Mouse (Mus musculus): ENCODE data around the gene Phactr2. TPM values are rescaled to one million over a fixed set of nuclear protein-coding genes. Genes with fewer than 3 reads are reported as not detected.
"Not testable (repeated sequence)": the region's sequence is repeated elsewhere in the genome, so short reads cannot be mapped to it uniquely, and the experiment has no call there.

Phactr2 gene
- polyA plus RNA-seq, 1 experiment from 2014 or later: 7.0 TPM

- Histone ChIP-seq H3K9me3 (replicated peaks; ENCODE audit: control insufficient read depth, low read length, poor library complexity, severe bottlenecking) (no peaks in the 10 kb centered on the region), H3K4me1 (ENCODE audit: control insufficient read depth, insufficient read depth, low read length) (no peaks in the 10 kb centered on the region), H3K4me2 (ENCODE audit: low read length) (no peak overlapping the region), H3K9ac (ENCODE audit: low read depth, low read length) (no peak overlapping the region), H3K27me3 (ENCODE audit: control insufficient read depth, insufficient read depth, low read depth, low read length) (no peaks in the 10 kb centered on the region), H3K27ac (ENCODE audit: low read length) (no peak overlapping the region), H3K4me3 (ENCODE audit: low read depth, low read length) (no peak overlapping the region), H3K36me3 (ENCODE audit: control insufficient read depth, insufficient read depth, low read length) (no peaks in the 10 kb centered on the region)
- no peak for ATAC-seq
- WGBS: 90% methylated on average over 9 of the region's 9 CpGs
Measured at GRCm38 (mm10) chr10:13493978-13494686, 19.9 kb upstream of the Phactr2 start.

DNA sequence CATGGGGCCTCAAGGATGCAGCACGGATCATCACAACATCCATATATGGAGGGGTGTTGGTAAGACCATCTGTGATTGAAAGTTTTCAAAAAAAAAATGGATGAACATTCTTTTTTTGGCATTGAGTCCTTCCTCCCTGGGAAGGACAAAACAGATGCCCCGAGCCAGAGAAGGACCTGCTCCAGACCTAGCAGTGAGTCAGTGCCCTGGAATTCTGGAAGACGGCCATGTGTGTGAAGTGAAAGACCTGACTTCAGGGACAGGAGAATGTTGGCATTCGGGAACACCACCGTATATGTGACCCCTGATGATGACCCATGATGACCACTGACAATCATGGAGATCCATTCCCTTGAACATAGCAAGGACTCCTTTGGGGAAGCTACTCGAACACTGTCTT, 15.5 kb upstream of the Phactr2 start:
- H3K4me3 ChIP-seq (ENCODE audit: low read depth, low read length): no peak overlapping the region
- no peaks in the 10 kb centered on the region for H3K9me3 ChIP-seq (replicated peaks; ENCODE audit: control insufficient read depth, low read length, poor library complexity, severe bottlenecking)
- no peak for ATAC-seq
- no peaks in the 10 kb centered on the region for H3K27me3 ChIP-seq (ENCODE audit: control insufficient read depth, insufficient read depth, low read depth, low read length)
- no peaks in the 10 kb centered on the region for H3K4me1 ChIP-seq (ENCODE audit: control insufficient read depth, insufficient read depth, low read length)
- no peaks in the 10 kb centered on the region for H3K36me3 ChIP-seq (ENCODE audit: control insufficient read depth, insufficient read depth, low read length)
- 94% methylated on average over 6 of the region's 6 CpGs for WGBS
- H3K9ac ChIP-seq (ENCODE audit: low read depth, low read length): no peak overlapping the region
- H3K4me2 ChIP-seq (ENCODE audit: low read length): no peak overlapping the region
- no peak overlapping the region for H3K27ac ChIP-seq (ENCODE audit: low read length)

GRCm38 (mm10) chr10:13485958-13486357, 11.7 kb upstream of the Phactr2 start:
- H3K4me3 ChIP-seq (ENCODE audit: low read depth, low read length): no peak overlapping the region
- no peaks in the 10 kb centered on the region for H3K27me3 ChIP-seq (ENCODE audit: control insufficient read depth, insufficient read depth, low read depth, low read length)
- no peak overlapping the region for H3K9ac ChIP-seq (ENCODE audit: low read depth, low read length)
- 49% methylated on average over 4 of the region's 4 CpGs for WGBS
- no peak overlapping the region for H3K27ac ChIP-seq (ENCODE audit: low read length)
- no peak for ATAC-seq
- H3K4me1 ChIP-seq (ENCODE audit: control insufficient read depth, insufficient read depth, low read length): peaks cover 6% of the 10 kb centered on the region; the same call in 1 of the 2 replicates
- no peak overlapping the region for H3K4me2 ChIP-seq (ENCODE audit: low read length)
- H3K36me3 ChIP-seq (ENCODE audit: control insufficient read depth, insufficient read depth, low read length): no peaks in the 10 kb centered on the region
- no peaks in the 10 kb centered on the region for H3K9me3 ChIP-seq (replicated peaks; ENCODE audit: control insufficient read depth, low read length, poor library complexity, severe bottlenecking)

- Histone ChIP-seq H3K36me3 (ENCODE audit: control insufficient read depth, insufficient read depth, low read length) (no peaks in the 10 kb centered on the region), H3K4me1 (ENCODE audit: control insufficient read depth, insufficient read depth, low read length) (peaks cover 6% of the 10 kb centered on the region; the same call in 1 of the 2 replicates), H3K27ac (ENCODE audit: low read length) (no peak overlapping the region), H3K27me3 (ENCODE audit: control insufficient read depth, insufficient read depth, low read depth, low read length) (peaks cover 3% of the 10 kb centered on the region), H3K4me2 (ENCODE audit: low read length) (no peak overlapping the region), H3K9me3 (replicated peaks; ENCODE audit: control insufficient read depth, low read length, poor library complexity, severe bottlenecking) (no peaks in the 10 kb centered on the region), H3K9ac (ENCODE audit: low read depth, low read length) (no peak overlapping the region), H3K4me3 (ENCODE audit: low read depth, low read length) (no peak overlapping the region)
- WGBS: 83% methylated on average over 6 of the region's 6 CpGs
- no peak for ATAC-seq
Measured at GRCm38 (mm10) chr10:13479341-13479740, 5.1 kb upstream of the Phactr2 start.

GRCm38 (mm10) chr10:13475121-13475520, 909 bp upstream of the Phactr2 start:
- no peaks in the 10 kb centered on the region for H3K9me3 ChIP-seq (replicated peaks; ENCODE audit: control insufficient read depth, low read length, poor library complexity, severe bottlenecking)
- H3K36me3 ChIP-seq (ENCODE audit: control insufficient read depth, insufficient read depth, low read length): no peaks in the 10 kb centered on the region
- H3K9ac ChIP-seq (ENCODE audit: low read depth, low read length): no peak overlapping the region
- H3K4me1 ChIP-seq (ENCODE audit: control insufficient read depth, insufficient read depth, low read length): no peaks in the 10 kb centered on the region
- H3K27ac ChIP-seq (ENCODE audit: low read length): no peak overlapping the region
- H3K4me2 ChIP-seq (ENCODE audit: low read length): no peak overlapping the region
- H3K27me3 ChIP-seq (ENCODE audit: control insufficient read depth, insufficient read depth, low read depth, low read length): peaks cover 7% of the 10 kb centered on the region
- ATAC-seq: no peak
- no peak overlapping the region for H3K4me3 ChIP-seq (ENCODE audit: low read depth, low read length)
- WGBS: 39% methylated on average over 7 of the region's 7 CpGs

- no peaks in the 10 kb centered on the region for H3K9me3 ChIP-seq (replicated peaks; ENCODE audit: control insufficient read depth, low read length, poor library complexity, severe bottlenecking)
- peak; percentile 46 for ATAC-seq
Measured at GRCm38 (mm10) chr10:13474568-13474955, 350 bp upstream of the Phactr2 start.

DNA sequence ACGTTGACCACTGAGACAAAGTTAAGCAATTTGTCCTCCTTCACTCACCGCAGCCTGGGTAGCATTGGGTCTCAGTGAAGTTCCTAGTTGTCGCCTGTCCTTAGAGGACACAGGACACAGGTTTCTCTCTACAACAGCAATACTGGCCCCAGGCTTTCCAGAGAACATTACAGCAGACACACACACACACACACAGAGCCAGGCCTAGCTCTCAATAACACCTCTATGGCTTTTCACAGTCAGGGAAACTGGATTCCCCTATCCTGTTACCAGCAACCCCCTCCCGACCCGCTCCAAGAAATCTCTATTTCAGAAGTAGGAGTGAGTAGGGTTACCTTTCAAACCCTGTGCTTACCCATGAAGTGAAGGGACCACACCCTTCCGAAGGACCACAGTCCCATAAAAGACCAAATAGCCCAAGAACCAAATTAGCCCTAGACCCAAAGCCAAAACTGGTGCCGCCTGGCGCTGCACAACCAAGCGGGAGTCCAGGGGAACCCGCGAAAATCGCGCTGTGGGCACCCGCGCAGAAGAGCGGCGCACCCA, 852 bp downstream of the Phactr2 start:
- Histone ChIP-seq H3K9ac (ENCODE audit: low read depth, low read length) (peak overlapping the region; percentile 75), H3K4me2 (ENCODE audit: low read length) (peak overlapping the region; percentile 96), H3K4me3 (ENCODE audit: low read depth, low read length) (peak overlapping the region; percentile 72), H3K36me3 (ENCODE audit: control insufficient read depth, insufficient read depth, low read length) (no peaks in the 10 kb centered on the region), H3K27me3 (ENCODE audit: control insufficient read depth, insufficient read depth, low read depth, low read length) (peaks cover 7% of the 10 kb centered on the region), H3K27ac (ENCODE audit: low read length) (no peak overlapping the region), H3K4me1 (ENCODE audit: control insufficient read depth, insufficient read depth, low read length) (no peaks in the 10 kb centered on the region), H3K9me3 (replicated peaks; ENCODE audit: control insufficient read depth, low read length, poor library complexity, severe bottlenecking) (no peaks in the 10 kb centered on the region)
- ATAC-seq: peak; percentile 29
- WGBS: 15% methylated on average over 17 of the region's 17 CpGs

More at GRCm38 (mm10) chr10:13474568-13474955, 350 bp upstream of the Phactr2 start:
- Histone ChIP-seq H3K27me3 (ENCODE audit: control insufficient read depth, insufficient read depth, low read depth, low read length) (peaks cover 7% of the 10 kb centered on the region), H3K36me3 (ENCODE audit: control insufficient read depth, insufficient read depth, low read length) (no peaks in the 10 kb centered on the region), H3K9ac (ENCODE audit: low read depth, low read length) (peak overlapping the region; percentile 75), H3K4me3 (ENCODE audit: low read depth, low read length) (peak overlapping the region; percentile 72), H3K4me1 (ENCODE audit: control insufficient read depth, insufficient read depth, low read length) (no peaks in the 10 kb centered on the region), H3K27ac (ENCODE audit: low read length) (no peak overlapping the region), H3K4me2 (ENCODE audit: low read length) (peak overlapping the region; percentile 96)
- WGBS: 4% methylated on average over 10 of the region's 10 CpGs

DNA sequence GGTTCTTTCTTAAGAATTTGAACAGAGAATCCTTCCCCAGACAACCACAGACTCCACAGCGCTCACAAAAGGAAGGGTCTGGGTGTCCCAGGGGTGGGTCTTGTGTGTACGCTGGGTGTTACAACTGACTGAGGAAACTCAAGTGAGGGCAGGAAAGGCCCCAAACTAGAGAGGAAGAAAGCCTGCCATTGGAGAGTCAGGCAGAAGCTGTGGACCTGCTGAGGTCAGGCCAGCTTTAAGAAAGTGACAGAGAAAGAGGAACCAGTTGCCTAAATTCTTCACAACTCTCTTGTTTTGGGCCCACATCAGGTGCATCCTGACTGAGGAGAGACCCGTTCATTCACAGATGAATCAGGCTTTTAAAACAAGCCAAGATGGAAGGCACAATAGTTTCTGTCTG, 4.0 kb downstream of the Phactr2 start:
- ATAC-seq: no peak

GRCm38 (mm10) chr10:13468025-13468529, 6.1 kb downstream of the Phactr2 start:
- WGBS: 85% methylated on average over 6 of the region's 6 CpGs

More for the DNA sequence above, 4.0 kb downstream of the Phactr2 start:
- Histone ChIP-seq H3K27ac (ENCODE audit: low read length) (no peak overlapping the region), H3K4me3 (ENCODE audit: low read depth, low read length) (no peak overlapping the region), H3K27me3 (ENCODE audit: control insufficient read depth, insufficient read depth, low read depth, low read length) (0 out of 2 replicates have a peak, but pooled peaks cover 4% of the 10 kb centered on the region), H3K4me1 (ENCODE audit: control insufficient read depth, insufficient read depth, low read length) (no peaks in the 10 kb centered on the region), H3K9ac (ENCODE audit: low read depth, low read length) (no peak overlapping the region), H3K4me2 (ENCODE audit: low read length) (no peak overlapping the region), H3K36me3 (ENCODE audit: control insufficient read depth, insufficient read depth, low read length) (no peaks in the 10 kb centered on the region), H3K9me3 (replicated peaks; ENCODE audit: control insufficient read depth, low read length, poor library complexity, severe bottlenecking) (no peaks in the 10 kb centered on the region)
- 90% methylated on average over 3 of the region's 3 CpGs for WGBS

More at GRCm38 (mm10) chr10:13468025-13468529, 6.1 kb downstream of the Phactr2 start:
- not testable (repeated sequence) for H3K27me3 ChIP-seq (ENCODE audit: control insufficient read depth, insufficient read depth, low read depth, low read length); H3K4me2 ChIP-seq (ENCODE audit: low read length); H3K9ac ChIP-seq (ENCODE audit: low read depth, low read length); H3K9me3 ChIP-seq (replicated peaks; ENCODE audit: control insufficient read depth, low read length, poor library complexity, severe bottlenecking); H3K4me3 ChIP-seq (ENCODE audit: low read depth, low read length); H3K4me1 ChIP-seq (ENCODE audit: control insufficient read depth, insufficient read depth, low read length); ATAC-seq; H3K36me3 ChIP-seq (ENCODE audit: control insufficient read depth, insufficient read depth, low read length); H3K27ac ChIP-seq (ENCODE audit: low read length)

Measured in midbrain, embryonic 16.5 days (tissue).